Mouse (Mus musculus) hindbrain, postnatal 0 days (tissue): ENCODE measurements around the gene Wfdc8. TPM values are rescaled to one million over a fixed set of nuclear protein-coding genes. Genes with fewer than 3 reads are reported as not detected.
A peak's percentile ranks its signal among the peaks of the same experiment; 100 is the strongest.

Experiments used
- ATAC-seq: fragments of 200-750 bp; cut with Nextera tagmentation; 2 replicates; pipeline ENCODE4 v1.8.0; 2017; ENCODE audit warnings: mild to moderate bottlenecking, moderate TSS enrichment, moderate library complexity
- DNase-seq: peaks from one replicate; pipeline ENCODE4 v3.0.0-alpha.2; 2015; ENCODE audit warnings: low spot score
- H3K27ac ChIP-seq: fragments of 300-500 bp; sonication (generic); 2 replicates; pipeline ENCODE4 v1.5.1; 2014; ENCODE audit warnings: mild to moderate bottlenecking
- H3K27me3 ChIP-seq: fragments of 300-500 bp; sonication (generic); 2 replicates; pipeline ENCODE4 v1.6.1; 2014; ENCODE audit warnings: low read length, mixed read lengths; ENCODE audit not compliant: insufficient read depth
- H3K36me3 ChIP-seq: fragments of 300-500 bp; sonication (generic); 2 replicates; pipeline ENCODE4 v1.6.1; 2014; ENCODE audit warnings: low read length, mixed read lengths; ENCODE audit not compliant: insufficient read depth
- H3K4me1 ChIP-seq: fragments of 300-500 bp; sonication (generic); 2 replicates; pipeline ENCODE4 v1.6.1; 2014; ENCODE audit warnings: antibody characterized with exemption, low read length, mixed read lengths; ENCODE audit not compliant: insufficient read depth
- H3K4me2 ChIP-seq: fragments of 300-500 bp; sonication (generic); 2 replicates; pipeline ENCODE4 v1.6.1; 2014; ENCODE audit warnings: low read depth, mild to moderate bottlenecking, low read length, moderate library complexity, mixed read lengths
- H3K4me3 ChIP-seq: fragments of 300-500 bp; sonication (generic); 2 replicates; pipeline ENCODE4 v1.5.1; 2014; ENCODE audit warnings: low read length
- H3K9ac ChIP-seq: fragments of 300-500 bp; sonication (generic); replicated peaks from 2 replicates; pipeline ENCODE4 v1.6.1; 2014; ENCODE audit warnings: mild to moderate bottlenecking, low read length, moderate library complexity, mixed read lengths
- H3K9me3 ChIP-seq: fragments of 300-500 bp; sonication (generic); 2 replicates; pipeline ENCODE4 v1.6.1; 2016; ENCODE audit warnings: low read length, mixed read lengths
- CTCF ChIP-seq: IDR thresholded peaks from 2 replicates; pipeline ENCODE4 v1.5.1; 2016; ENCODE audit warnings: antibody characterized with exemption, control low read depth, low read depth
- WGBS: fragments of 180-500 bp; shearing (Covaris S2); extraction: QIAGEN DNeasy Blood & Tissue Kit; methylation state at CpG from one replicate; pipeline ENCODE4 v1.1.7; 2014; 5-methylcytosine and 5-hydroxymethylcytosine counted together
- polyA plus RNA-seq: library from polyadenylated mRNA; unstranded; fragments of >200 nt; fragmentation: Nextera tagmentation; extraction: Ambion mirVana; gene quantifications from 2 replicates; pipeline ENCODE4 v1.2.1, GENCODE M21; 2015
- total RNA-seq: library from RNA; depleted of rRNA; stranded (reverse); fragments of >200 nt; gene quantifications from 2 replicates; pipeline ENCODE4 v1.2.3, GENCODE M21; 2014; rRNA removed

Gene Wfdc8
- total and polyA plus RNA-seq, 2 experiments from 2014 or later = not detected

- Histone ChIP-seq H3K27ac (no peak overlapping the region), H3K27me3 (no peaks in the 10 kb centered on the region), H3K4me1 (no peaks in the 10 kb centered on the region), H3K9ac (no peak overlapping the region), H3K36me3 (no peaks in the 10 kb centered on the region), H3K9me3 (no peaks in the 10 kb centered on the region), H3K4me2 (no peak overlapping the region), H3K4me3 (no peak overlapping the region)
- ATAC-seq (no peak), DNase-seq (no peak)
- TF ChIP-seq CTCF = no peak
- 86% methylated on average over 2 of the region's 2 CpGs for WGBS
These were observed 62.5 kb downstream of the Wfdc8 start for GRCm38 (mm10) chr2:164550895-164551269.

GRCm38 (mm10) chr2:164549963-164550894 lies 63.2 kb downstream of the Wfdc8 start:
- no peak overlapping the region for H3K27ac ChIP-seq
- ATAC-seq = no peak
- peak; percentile 12 for DNase-seq
- H3K4me1 ChIP-seq = no peaks in the 10 kb centered on the region
- H3K36me3 ChIP-seq = no peaks in the 10 kb centered on the region
- peak overlapping the region; percentile 27 for H3K4me2 ChIP-seq
- no peak overlapping the region for H3K4me3 ChIP-seq
- H3K9ac ChIP-seq = no peak overlapping the region
- no peak for TF ChIP-seq CTCF
- H3K9me3 ChIP-seq = no peaks in the 10 kb centered on the region
- H3K27me3 ChIP-seq = no peaks in the 10 kb centered on the region
- 15% methylated on average over 10 of the region's 10 CpGs for WGBS

- Histone ChIP-seq H3K4me3 (no peak overlapping the region), H3K36me3 (no peaks in the 10 kb centered on the region), H3K4me1 (no peaks in the 10 kb centered on the region), H3K27ac (no peak overlapping the region), H3K9ac (no peak overlapping the region), H3K9me3 (no peaks in the 10 kb centered on the region), H3K27me3 (no peaks in the 10 kb centered on the region), H3K4me2 (no peak overlapping the region)
- DNase-seq (no peak), ATAC-seq (no peak)
- no peak for TF ChIP-seq CTCF
- WGBS = 50% methylated on average over 4 of the region's 4 CpGs
These were observed 64.1 kb downstream of the Wfdc8 start for GRCm38 (mm10) chr2:164549338-164549737.

Other genes with a start within 250 kb of the Wfdc8 start
Only the 30 nearest of the 33 such genes appear.
- 0.22 TPM in 1 of 2 replicates, not detected in the other for gene Rbpjl, start 210.5 kb downstream of the Wfdc8 start, total RNA-seq
- 0.14 and 0.21 TPM in 2 replicates for gene Rbpjl, start 210.5 kb downstream of the Wfdc8 start, polyA plus RNA-seq
- 4.9 and 8.2 TPM in 2 replicates for gene Matn4, start 208.5 kb downstream of the Wfdc8 start, total RNA-seq
- 4.7 and 5.0 TPM in 2 replicates for gene Matn4, start 208.5 kb downstream of the Wfdc8 start, polyA plus RNA-seq
- gene Sdc4, start 169.7 kb downstream of the Wfdc8 start, total RNA-seq = 31.1 and 34.1 TPM in 2 replicates
- 36.7 and 39.5 TPM in 2 replicates for gene Sdc4, start 169.7 kb downstream of the Wfdc8 start, polyA plus RNA-seq
- 165 and 315 TPM in 2 replicates for gene Sys1, start 156.7 kb downstream of the Wfdc8 start, total RNA-seq
- gene Sys1, start 156.7 kb downstream of the Wfdc8 start, polyA plus RNA-seq = 108 and 113 TPM in 2 replicates
- 34.4 and 36.9 TPM in 2 replicates for gene Gm20458, start 152.7 kb downstream of the Wfdc8 start, total RNA-seq
- 9.6 and 10.8 TPM in 2 replicates for gene Gm20458, start 152.7 kb downstream of the Wfdc8 start, polyA plus RNA-seq
- not detected in 2 replicates for gene Trp53tg5, start 139.9 kb downstream of the Wfdc8 start, total RNA-seq
- gene Trp53tg5, start 139.9 kb downstream of the Wfdc8 start, polyA plus RNA-seq = not detected in 2 replicates
- gene Dbndd2, start 127.5 kb downstream of the Wfdc8 start, total RNA-seq = 29.5 and 30.9 TPM in 2 replicates
- gene Dbndd2, start 127.5 kb downstream of the Wfdc8 start, polyA plus RNA-seq = 37.2 and 38.0 TPM in 2 replicates
- 118 and 134 TPM in 2 replicates for gene Pigt, start 116.1 kb downstream of the Wfdc8 start, total RNA-seq
- gene Pigt, start 116.1 kb downstream of the Wfdc8 start, polyA plus RNA-seq = 102 and 116 TPM in 2 replicates
- gene Wfdc2, start 51.2 kb downstream of the Wfdc8 start, total RNA-seq = 1.5 and 2.7 TPM in 2 replicates
- 3.1 and 4.5 TPM in 2 replicates for gene Wfdc2, start 51.2 kb downstream of the Wfdc8 start, polyA plus RNA-seq
- not detected in 2 replicates for gene Spint3, start 40.2 kb downstream of the Wfdc8 start, total RNA-seq
- gene Spint3, start 40.2 kb downstream of the Wfdc8 start, polyA plus RNA-seq = not detected in 2 replicates
- 0.31 TPM in 1 of 2 replicates, not detected in the other for gene Wfdc6a, start 28.2 kb downstream of the Wfdc8 start, total RNA-seq
- gene Wfdc6a, start 28.2 kb downstream of the Wfdc8 start, polyA plus RNA-seq = 0.19 and 0.77 TPM in 2 replicates
- gene Eppin, start 20.0 kb downstream of the Wfdc8 start, total RNA-seq = not detected in 2 replicates
- gene Eppin, start 20.0 kb downstream of the Wfdc8 start, polyA plus RNA-seq = not detected in 2 replicates
- gene Wfdc6b, start 104 bp downstream of the Wfdc8 start, total RNA-seq = not detected in 2 replicates
- not detected in 2 replicates for gene Wfdc6b, start 104 bp downstream of the Wfdc8 start, polyA plus RNA-seq
- not detected in 2 replicates for gene Wfdc16, start 25.2 kb upstream of the Wfdc8 start, total RNA-seq
- not detected in 2 replicates for gene Wfdc16, start 25.2 kb upstream of the Wfdc8 start, polyA plus RNA-seq
- gene Wfdc10, start 42.4 kb upstream of the Wfdc8 start, total RNA-seq = not detected in 2 replicates
- 0.60 TPM in 1 of 2 replicates, not detected in the other for gene Wfdc10, start 42.4 kb upstream of the Wfdc8 start, polyA plus RNA-seq
- gene Wfdc9, start 43.0 kb upstream of the Wfdc8 start, total RNA-seq = not detected in 2 replicates
- gene Wfdc9, start 43.0 kb upstream of the Wfdc8 start, polyA plus RNA-seq = not detected in 2 replicates
- not detected in 2 replicates for gene Wfdc11, start 60.5 kb upstream of the Wfdc8 start, total RNA-seq
- not detected in 2 replicates for gene Wfdc11, start 60.5 kb upstream of the Wfdc8 start, polyA plus RNA-seq
- not detected in 2 replicates for gene Wfdc13, start 71.5 kb upstream of the Wfdc8 start, total RNA-seq
- gene Wfdc13, start 71.5 kb upstream of the Wfdc8 start, polyA plus RNA-seq = not detected in 2 replicates
- gene Spint4, start 84.9 kb upstream of the Wfdc8 start, total RNA-seq = not detected in 2 replicates
- not detected in 2 replicates for gene Spint4, start 84.9 kb upstream of the Wfdc8 start, polyA plus RNA-seq
- not detected in 2 replicates for gene Spint5, start 101.7 kb upstream of the Wfdc8 start, total RNA-seq
- gene Spint5, start 101.7 kb upstream of the Wfdc8 start, polyA plus RNA-seq = not detected in 2 replicates
- 1.3 TPM in 2 replicates for gene Wfdc3, start 132.3 kb upstream of the Wfdc8 start, total RNA-seq
- 0.73 and 0.76 TPM in 2 replicates for gene Wfdc3, start 132.3 kb upstream of the Wfdc8 start, polyA plus RNA-seq
- 17.1 and 24.9 TPM in 2 replicates for gene Dnttip1, start 132.4 kb upstream of the Wfdc8 start, total RNA-seq
- gene Dnttip1, start 132.4 kb upstream of the Wfdc8 start, polyA plus RNA-seq = 53.9 and 56.1 TPM in 2 replicates
- 61.5 and 70.6 TPM in 2 replicates for gene Ube2c, start 156.3 kb upstream of the Wfdc8 start, total RNA-seq
- 61.2 and 69.4 TPM in 2 replicates for gene Ube2c, start 156.3 kb upstream of the Wfdc8 start, polyA plus RNA-seq
- 12.2 TPM in 1 of 2 replicates, not detected in the other for gene Tnnc2, start 166.3 kb upstream of the Wfdc8 start, total RNA-seq
- 0.30 TPM in 1 of 2 replicates, not detected in the other for gene Tnnc2, start 166.3 kb upstream of the Wfdc8 start, polyA plus RNA-seq
- 102 and 106 TPM in 2 replicates for gene Snx21, start 172.2 kb upstream of the Wfdc8 start, total RNA-seq
- 44.7 and 47.6 TPM in 2 replicates for gene Snx21, start 172.2 kb upstream of the Wfdc8 start, polyA plus RNA-seq
- 18.5 and 39.5 TPM in 2 replicates for gene Acot8, start 191.3 kb upstream of the Wfdc8 start, total RNA-seq
- gene Acot8, start 191.3 kb upstream of the Wfdc8 start, polyA plus RNA-seq = 19.4 and 20.2 TPM in 2 replicates
- 6.4 and 8.3 TPM in 2 replicates for gene Zswim3, start 191.5 kb upstream of the Wfdc8 start, total RNA-seq
- 5.2 and 5.5 TPM in 2 replicates for gene Zswim3, start 191.5 kb upstream of the Wfdc8 start, polyA plus RNA-seq
- gene Zswim1, start 209.1 kb upstream of the Wfdc8 start, total RNA-seq = 23.9 and 24.6 TPM in 2 replicates
- gene Zswim1, start 209.1 kb upstream of the Wfdc8 start, polyA plus RNA-seq = 26.5 and 29.0 TPM in 2 replicates
- not detected in 2 replicates for gene Spata25, start 214.9 kb upstream of the Wfdc8 start, total RNA-seq
- not detected in 2 replicates for gene Spata25, start 214.9 kb upstream of the Wfdc8 start, polyA plus RNA-seq
- 135 and 147 TPM in 2 replicates for gene Ctsa, start 219.2 kb upstream of the Wfdc8 start, total RNA-seq
- gene Ctsa, start 219.2 kb upstream of the Wfdc8 start, polyA plus RNA-seq = 112 and 116 TPM in 2 replicates